Mouse (Mus musculus): ENCODE results near the gene Myadml2.
A peak's percentile ranks its signal among the peaks of the same experiment; 100 is the strongest.
"Not testable (repeated sequence)": the region's sequence is repeated elsewhere in the genome, so short reads cannot be mapped to it uniquely, and the experiment has no call there.

The Myadml2 gene

DNA sequence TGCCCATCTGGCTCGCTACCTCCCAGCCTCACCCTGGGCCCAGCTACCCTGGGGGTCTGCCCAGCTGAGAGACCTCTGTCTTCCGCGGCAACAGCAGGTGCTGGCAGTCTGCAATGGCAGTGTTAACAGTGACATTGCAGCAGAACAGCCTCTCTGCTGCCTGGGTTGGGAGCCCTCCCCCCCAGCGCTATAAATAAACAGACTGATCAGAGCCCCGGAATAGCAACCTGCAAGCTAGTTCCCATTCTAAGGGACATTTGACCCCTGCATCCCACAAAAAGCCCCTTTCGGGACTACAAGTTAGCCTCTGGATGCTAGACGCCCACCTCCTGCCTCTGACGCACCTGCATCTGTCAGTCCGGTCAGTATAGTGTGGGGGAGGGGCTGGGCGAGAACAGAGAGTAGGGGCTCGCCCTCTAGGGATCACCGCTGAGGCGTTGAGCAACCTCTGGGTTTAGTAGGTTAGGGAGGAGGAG lies at the start of gene Myadml2:
Gene Myadml2 (minus strand): TSS at position 158 of the 476 bp plus-strand sequence.
- peak; percentile 42; the same call in 1 of the 2 replicates for ATAC-seq (ENCODE audit: low TSS enrichment)

DNA sequence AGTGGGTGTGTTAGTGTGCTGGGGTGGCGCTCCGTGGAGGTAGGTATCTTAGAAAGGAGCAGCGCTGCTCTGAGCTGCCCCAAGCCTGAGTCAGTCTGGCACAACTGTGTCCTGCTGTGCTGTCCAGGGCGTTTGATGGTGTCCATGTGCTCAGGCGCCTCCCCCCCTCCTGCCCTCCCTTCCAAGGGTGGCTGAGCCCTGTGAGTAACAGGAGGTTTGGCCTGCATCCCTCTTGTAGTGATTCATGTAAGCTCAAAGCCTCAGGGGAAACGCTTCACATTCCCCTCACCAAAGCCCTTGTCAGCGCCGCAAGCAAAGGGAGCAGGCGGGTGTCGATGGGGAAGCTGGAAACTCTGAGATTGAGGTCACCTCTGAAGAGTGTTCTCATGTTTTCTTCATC lies 49.8 kb upstream of the Myadml2 start:
- ATAC-seq (ENCODE audit: low TSS enrichment): peak; percentile 23; the same call in 1 of the 2 replicates

DNA sequence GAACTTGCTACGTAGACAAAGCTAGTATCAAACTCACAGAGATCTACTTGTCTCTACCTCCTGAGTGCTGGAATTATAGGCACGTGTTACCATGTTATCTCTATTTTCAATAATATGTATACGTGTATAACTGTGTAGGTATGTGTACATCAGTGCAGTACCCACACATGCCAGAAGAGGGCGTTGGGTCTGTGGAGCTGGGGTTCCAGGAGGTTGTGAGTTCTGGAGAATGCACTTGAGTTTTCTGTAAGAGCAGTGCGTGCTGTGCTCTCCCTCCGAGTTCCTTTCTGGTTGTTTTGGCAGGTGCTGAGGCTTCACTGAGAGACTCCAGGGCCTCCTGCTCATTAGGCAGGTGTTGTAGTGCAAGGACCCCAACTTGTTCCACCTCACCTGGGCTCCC lies 48.6 kb upstream of the Myadml2 start:
- no peak for ATAC-seq (ENCODE audit: low TSS enrichment)

DNA sequence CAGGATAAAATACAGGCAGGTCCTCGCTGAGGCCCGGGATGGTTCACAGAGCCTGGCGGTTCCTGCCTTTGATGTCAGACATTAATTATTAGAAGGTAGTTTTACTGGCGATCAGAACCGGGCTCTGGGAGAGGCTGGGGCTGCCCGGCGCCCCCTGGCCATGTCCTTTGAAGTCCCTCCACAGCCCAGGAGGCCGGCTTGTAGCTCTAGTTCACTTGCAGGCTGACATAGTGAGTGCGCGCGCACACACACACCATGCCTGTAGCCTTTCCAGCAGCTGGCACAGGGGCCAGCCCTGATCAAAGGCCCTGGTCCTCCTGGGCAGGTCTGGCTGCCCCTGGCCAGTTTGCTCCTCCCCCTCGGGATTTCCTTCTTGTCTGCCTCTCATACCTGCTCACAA lies 47.7 kb upstream of the Myadml2 start:
- ATAC-seq (ENCODE audit: low TSS enrichment): no peak

GRCm38 (mm10) chr11:120695184-120695583 lies 47.2 kb upstream of the Myadml2 start:
- no peak for ATAC-seq (ENCODE audit: low TSS enrichment)

DNA sequence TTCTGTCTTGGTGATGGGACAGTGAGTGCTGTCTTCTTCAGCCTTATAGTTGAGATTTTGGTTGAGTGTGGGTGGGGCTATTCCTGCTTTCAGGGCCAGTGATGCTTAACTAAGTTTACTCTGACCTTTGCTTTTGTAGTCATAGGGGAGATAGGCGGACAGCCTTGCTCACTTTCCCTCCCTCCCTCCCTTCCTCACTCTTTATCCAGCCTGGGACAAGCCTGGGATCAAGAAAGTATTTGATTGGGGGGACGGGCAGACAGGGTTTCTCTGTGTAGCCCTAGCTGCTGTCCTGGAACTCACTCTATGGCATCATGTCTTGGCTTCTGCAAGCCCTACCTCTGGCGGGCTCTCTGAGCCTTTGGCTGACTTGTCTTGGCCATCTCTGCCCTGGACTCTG lies 45.5 kb upstream of the Myadml2 start:
- ATAC-seq (ENCODE audit: low TSS enrichment): no peak

DNA sequence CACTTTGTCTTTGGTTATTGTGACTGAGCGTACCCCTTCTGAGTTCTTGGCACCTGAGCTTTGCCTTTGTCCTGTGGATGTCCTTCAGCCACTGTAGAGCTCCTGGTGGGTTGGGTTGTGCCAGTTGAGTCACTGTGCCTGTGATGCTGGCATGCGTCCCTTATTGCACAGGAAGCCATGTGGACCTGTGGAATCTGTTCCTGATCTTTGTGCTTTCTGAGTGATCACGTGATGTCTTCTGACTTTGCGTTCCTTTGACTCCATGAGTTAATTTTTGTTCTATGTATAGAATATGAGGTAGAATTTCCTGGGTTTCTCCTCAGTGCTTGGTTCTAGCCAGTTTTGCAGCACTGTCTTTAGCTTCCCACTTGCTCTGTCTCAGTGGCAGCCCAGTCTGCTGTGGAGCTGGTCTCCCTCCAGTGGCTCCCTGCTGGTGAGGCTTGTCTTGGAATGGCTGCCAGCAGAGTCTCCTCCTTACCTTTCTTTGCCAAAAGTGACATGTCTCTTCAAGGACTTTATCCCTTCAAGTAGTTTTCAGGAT lies 44.6 kb upstream of the Myadml2 start:
- ATAC-seq (ENCODE audit: low TSS enrichment): peak; percentile 77; the same call in 1 of the 2 replicates

DNA sequence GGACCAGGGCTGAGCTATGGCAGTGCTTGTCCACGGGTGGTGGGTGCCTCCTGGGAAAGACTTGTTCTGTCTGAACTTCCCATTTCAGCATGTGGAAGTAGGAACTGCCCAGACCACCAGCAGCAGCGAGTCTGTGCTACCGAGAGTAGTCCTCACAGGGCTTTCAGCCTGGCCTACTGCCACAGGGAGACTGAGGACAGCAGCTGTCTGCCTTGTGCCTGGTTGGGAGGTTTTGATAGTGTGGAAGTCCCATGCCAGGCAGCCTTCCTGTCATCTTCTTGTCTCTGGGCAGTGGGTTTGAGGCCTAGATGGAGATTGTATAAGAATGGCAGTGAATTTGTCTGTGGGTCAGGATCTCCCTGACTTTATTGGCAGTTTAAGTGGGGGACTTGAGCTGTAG lies 41.4 kb upstream of the Myadml2 start:
- no peak for ATAC-seq (ENCODE audit: low TSS enrichment)

DNA sequence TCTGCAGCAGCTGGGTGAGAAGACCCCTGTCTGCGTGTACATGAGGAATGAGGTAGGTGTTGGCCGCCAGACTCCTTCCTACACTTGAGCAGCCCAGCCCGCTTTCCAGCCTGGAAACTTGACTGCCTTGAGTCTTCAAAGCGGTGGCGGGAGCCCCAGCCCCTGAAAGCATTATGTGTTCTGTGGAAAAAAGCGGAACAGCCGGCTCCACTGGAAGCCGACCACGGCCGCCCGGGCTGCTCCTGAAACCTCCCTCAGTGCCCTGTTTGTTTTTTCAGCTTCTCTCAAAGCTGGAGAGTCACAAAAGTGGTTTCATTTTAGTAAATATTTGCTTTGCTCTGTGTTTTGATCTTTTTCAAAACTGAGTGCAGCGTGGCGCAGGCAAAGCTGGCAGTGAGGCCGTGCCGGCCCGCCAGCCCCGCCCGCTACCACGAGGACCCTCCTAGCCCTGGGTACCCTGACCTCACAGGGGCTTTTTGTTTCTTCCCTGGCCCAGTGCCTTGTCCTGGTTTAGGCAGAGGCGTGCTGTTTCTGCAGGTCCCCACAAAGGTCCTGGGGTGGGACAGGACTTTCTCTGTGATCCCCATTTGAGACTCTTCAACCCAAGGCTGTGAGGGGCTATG lies 38.8 kb upstream of the Myadml2 start:
- no peak for ATAC-seq (ENCODE audit: low TSS enrichment)

DNA sequence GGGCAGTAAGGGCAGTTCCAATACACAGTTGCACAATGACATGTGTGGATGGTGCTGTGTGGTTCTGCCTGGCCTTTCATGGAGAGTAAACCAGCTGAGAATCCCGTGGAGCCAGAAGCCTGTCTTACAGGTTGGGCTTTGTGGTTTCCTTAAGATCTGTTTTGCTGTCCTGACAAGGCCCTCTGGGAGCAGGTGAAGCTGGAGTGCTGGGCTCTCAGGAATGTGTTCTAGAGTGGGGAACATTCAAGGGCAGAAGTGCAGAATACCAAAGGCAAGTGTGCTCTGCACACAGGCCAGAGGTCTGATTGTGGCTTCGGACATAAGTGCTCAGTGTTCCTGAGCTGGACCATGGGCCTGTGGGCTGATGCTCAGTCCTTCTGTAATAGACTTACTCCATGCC lies 36.7 kb upstream of the Myadml2 start:
- no peak for ATAC-seq (ENCODE audit: low TSS enrichment)

- no peak for ATAC-seq (ENCODE audit: low TSS enrichment)
These were observed 36.1 kb upstream of the Myadml2 start for GRCm38 (mm10) chr11:120684086-120684485.

DNA sequence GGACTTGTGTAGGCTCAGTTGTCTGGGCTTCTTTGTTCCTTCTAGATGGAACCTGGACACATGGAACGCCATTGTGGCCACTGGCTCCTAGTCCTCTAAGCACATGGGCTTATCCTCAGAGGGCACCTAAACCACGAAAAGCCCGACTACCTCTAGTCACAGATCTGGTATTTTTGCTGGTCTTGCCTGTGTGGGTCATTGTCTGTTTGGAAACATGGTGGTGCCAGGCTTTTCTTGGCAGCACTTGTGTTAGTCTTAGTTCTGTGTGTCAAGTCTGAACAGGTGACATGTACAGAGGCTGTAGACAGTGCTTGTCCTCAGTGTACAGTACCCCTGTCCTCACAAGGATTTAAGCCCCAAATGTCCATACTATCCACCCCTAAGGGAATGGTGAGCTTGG lies 35.6 kb upstream of the Myadml2 start:
- ATAC-seq (ENCODE audit: low TSS enrichment): no peak

DNA sequence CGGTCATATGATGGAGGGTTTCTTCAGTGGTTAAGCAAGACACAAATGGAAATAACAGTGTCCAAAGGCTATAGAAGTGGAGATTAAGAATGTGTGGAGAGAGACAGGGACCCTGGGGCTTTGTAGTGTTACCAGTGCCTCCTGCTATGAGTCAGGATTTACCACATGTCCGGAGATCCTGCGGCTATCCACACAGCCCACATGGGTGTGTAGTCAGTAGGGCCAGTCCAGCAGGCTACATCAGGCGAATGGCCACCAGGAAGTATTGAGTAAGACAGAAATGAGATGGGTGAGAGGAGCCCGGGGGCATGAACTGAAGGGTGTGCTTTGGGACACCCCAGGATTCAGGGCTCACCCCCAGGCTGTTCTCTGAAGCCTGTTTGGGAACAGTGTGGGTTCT lies 34.7 kb upstream of the Myadml2 start:
- no peak for ATAC-seq (ENCODE audit: low TSS enrichment)

GRCm38 (mm10) chr11:120679909-120680308 lies 32.0 kb upstream of the Myadml2 start:
- ATAC-seq (ENCODE audit: low TSS enrichment): no peak

- no peak for ATAC-seq (ENCODE audit: low TSS enrichment)
These were observed 29.0 kb upstream of the Myadml2 start for GRCm38 (mm10) chr11:120676951-120677350.

GRCm38 (mm10) chr11:120675875-120676274 lies 27.9 kb upstream of the Myadml2 start:
- not testable (repeated sequence) for ATAC-seq (ENCODE audit: low TSS enrichment)

DNA sequence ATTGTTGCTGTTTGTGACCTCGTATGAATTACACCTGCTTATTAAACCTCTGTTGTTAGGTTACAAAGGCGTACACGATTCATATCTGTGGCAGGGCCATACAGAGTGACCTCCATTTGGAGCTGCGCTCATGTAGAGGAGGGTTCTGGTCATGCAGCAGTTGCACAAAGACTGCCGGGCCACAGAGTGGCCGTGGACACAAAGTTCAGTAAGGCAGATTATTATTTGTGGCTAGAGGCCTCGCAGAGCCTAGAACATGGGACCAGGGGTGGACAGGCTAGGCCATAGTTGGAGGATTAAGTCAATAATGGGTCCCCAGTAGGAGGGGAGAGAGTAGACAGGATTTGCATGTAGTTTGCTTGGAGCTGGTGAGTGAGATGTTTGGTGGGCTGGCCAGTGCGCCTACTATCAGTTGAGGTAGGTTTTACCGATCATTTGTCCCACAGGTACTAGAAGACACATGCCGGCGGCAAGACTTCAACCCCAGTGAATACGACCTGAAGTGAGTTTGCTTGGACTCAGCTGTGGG lies 25.7 kb upstream of the Myadml2 start:
- ATAC-seq (ENCODE audit: low TSS enrichment): no peak

GRCm38 (mm10) chr11:120672687-120673593 lies 25.0 kb upstream of the Myadml2 start, which contains the start of gene Aspscr1:
TSS of gene Aspscr1 (plus strand) at chr11:120672973.
- ATAC-seq (ENCODE audit: low TSS enrichment): peak; percentile 98

DNA sequence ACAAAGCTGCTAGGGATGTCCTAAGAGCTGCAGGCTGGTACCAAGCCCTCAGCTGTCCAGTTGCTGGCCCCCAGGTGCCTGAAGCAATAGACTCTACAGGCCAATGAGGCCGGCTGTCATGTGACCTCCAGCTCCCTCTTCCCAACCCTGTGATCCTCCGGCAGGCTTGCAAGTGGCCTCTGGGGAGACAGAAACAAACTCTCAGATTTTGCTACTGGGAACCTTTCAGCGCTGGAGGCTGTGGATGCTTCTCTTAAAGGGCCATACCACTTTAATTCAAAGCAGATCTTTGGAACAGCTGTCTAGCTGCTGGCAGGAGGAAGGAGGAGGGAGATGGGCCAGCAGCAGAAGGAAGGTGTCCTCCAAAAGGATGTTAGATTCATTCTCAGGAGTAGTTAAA lies 18.7 kb upstream of the Myadml2 start:
- ATAC-seq (ENCODE audit: low TSS enrichment): no peak

DNA sequence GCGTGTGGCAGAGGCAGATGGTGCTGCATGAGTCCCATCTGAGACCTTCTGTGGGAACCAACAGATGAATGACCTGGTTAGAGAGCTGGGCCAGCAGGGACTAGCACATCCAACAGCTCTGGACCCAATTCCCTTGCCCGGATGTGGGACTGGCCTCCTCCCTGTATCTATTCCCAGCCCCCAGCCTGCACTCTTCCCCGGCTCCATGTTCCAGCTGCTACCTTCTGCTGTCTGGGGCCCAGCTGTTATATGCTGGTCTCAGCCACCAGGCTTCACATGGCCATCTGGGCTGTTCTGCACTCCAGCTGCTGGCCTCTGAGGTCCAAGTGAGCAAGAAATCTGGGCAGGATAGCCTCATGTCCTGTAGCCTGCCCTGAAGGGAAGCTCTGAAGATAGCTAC lies 17.4 kb upstream of the Myadml2 start:
- no peak for ATAC-seq (ENCODE audit: low TSS enrichment)

GRCm38 (mm10) chr11:120663714-120664113 lies 15.8 kb upstream of the Myadml2 start:
- no peak for ATAC-seq (ENCODE audit: low TSS enrichment)

- no peak for ATAC-seq (ENCODE audit: low TSS enrichment)
These were observed 14.8 kb upstream of the Myadml2 start for GRCm38 (mm10) chr11:120662759-120663158.
